Mouse (Mus musculus) thymus, adult 2 months (tissue): ENCODE data around the gene D630039A03Rik. TPM values are rescaled to one million over a fixed set of nuclear protein-coding genes. Genes with fewer than 3 reads are reported as not detected.

Experiments
- DNase-seq: peaks from one replicate; pipeline ENCODE4 v3.0.0; 2021
- H3K27ac ChIP-seq: fragments of 200-500 bp; 2 replicates; pipeline ENCODE4 v1.5.1; 2012; ENCODE audit warnings: low read length, control low read depth; ENCODE audit not compliant: control insufficient read depth, insufficient read depth
- H3K27me3 ChIP-seq: fragments of 200-500 bp; 2 replicates; pipeline ENCODE4 v1.6.1; 2012; ENCODE audit warnings: mild to moderate bottlenecking, low read length, moderate library complexity, mixed read lengths; ENCODE audit not compliant: control insufficient read depth, insufficient read depth
- H3K36me3 ChIP-seq: fragments of 200-500 bp; 2 replicates; pipeline ENCODE4 v1.6.1; 2012; ENCODE audit warnings: mild to moderate bottlenecking, low read length, moderate library complexity; ENCODE audit not compliant: control insufficient read depth, insufficient read depth
- H3K4me1 ChIP-seq: fragments of 200-500 bp; replicated peaks from 2 replicates; pipeline ENCODE4 v1.6.1; 2012; ENCODE audit warnings: low read length; ENCODE audit not compliant: control insufficient read depth, insufficient read depth
- H3K4me3 ChIP-seq: fragments of 200-500 bp; 2 replicates; pipeline ENCODE4 v1.5.1; 2012; ENCODE audit warnings: mild to moderate bottlenecking, low read length, control low read depth, moderate library complexity; ENCODE audit not compliant: control insufficient read depth, insufficient read depth
- CTCF ChIP-seq: fragments of 200-500 bp; IDR thresholded peaks from 2 replicates; pipeline ENCODE4 v1.5.1; 2012; ENCODE audit warnings: mild to moderate bottlenecking, control low read depth, low read length, moderate library complexity, borderline replicate concordance; ENCODE audit not compliant: control insufficient read depth, poor library complexity, insufficient read depth; ENCODE audit errors: extremely low read depth
- POLR2A ChIP-seq: fragments of 200-500 bp; IDR thresholded peaks from 2 replicates; pipeline ENCODE4 v1.6.1; 2012; ENCODE audit warnings: mild to moderate bottlenecking, low read length, control low read depth, moderate library complexity; ENCODE audit not compliant: control insufficient read depth, poor library complexity, insufficient read depth; ENCODE audit errors: extremely low read depth
- WGBS: fragments of 180-500 bp; shearing (Covaris S2); methylation state at CpG from one replicate; pipeline ENCODE4 v1.1.7; 2018; 5-methylcytosine and 5-hydroxymethylcytosine counted together
- polyA plus RNA-seq: library from polyadenylated mRNA; depleted of rRNA; stranded (reverse); fragments of >200 nt; gene quantifications from 2 replicates; pipeline ENCODE4 v1.2.3, GENCODE M21; 2012

Gene D630039A03Rik
- polyA plus RNA-seq, 1 experiment: 0.26 TPM

DNA sequence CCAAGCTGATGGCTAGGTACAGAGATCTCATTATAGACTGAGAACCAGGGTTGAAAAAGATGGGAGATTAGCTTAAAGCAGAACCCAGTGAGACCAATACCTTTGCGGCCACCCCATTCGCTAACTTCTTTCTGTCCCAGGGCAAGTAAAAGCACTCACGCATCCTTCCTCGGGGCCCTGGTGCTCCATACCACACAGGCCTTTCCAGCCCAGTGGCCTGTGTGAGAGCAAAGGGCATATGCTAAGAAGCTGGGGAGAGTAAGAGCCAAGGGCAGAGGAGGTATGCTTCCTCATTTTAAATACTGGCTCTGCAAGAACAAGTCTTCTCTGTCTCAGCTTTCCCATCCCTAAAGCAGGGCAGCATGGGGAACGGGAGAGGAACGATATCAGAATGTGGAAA lies 33.8 kb upstream of the D630039A03Rik start:
- H3K27me3 ChIP-seq: no peaks in the 10 kb centered on the region

DNA sequence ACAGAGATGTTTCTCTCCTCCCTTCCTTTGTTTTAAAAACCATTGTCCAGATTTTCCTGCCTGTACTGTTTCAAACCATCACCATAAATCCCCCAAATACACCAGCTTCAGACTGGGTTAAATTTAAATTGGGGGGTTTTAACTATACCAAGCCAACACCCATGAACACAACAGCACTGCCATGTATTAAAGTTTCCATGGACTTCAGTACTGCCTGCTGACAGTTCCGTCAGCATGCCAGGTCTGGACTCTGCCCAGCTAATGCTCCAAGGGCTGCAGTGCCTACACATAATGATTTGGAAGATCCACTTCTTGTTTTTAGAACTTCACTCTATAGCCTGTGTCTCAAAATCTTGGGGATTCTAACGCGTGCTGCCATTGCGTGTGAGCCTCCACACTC lies 31.4 kb upstream of the D630039A03Rik start:
- TF ChIP-seq POLR2A (no peak), CTCF (no peak)
- Histone ChIP-seq H3K27me3 (no peaks in the 10 kb centered on the region), H3K4me1 (no peaks in the 10 kb centered on the region), H3K36me3 (peaks cover 72% of the 10 kb centered on the region), H3K27ac (no peak overlapping the region), H3K4me3 (no peak overlapping the region)
- 98% methylated on average over 4 of the region's 4 CpGs for WGBS
- DNase-seq: no peak

More for the DNA sequence above, 33.8 kb upstream of the D630039A03Rik start:
- TF ChIP-seq CTCF (no peak), POLR2A (no peak)
- Histone ChIP-seq H3K27ac (no peak overlapping the region), H3K4me3 (no peak overlapping the region), H3K4me1 (peaks cover under 1% of the 10 kb centered on the region), H3K36me3 (peaks cover 55% of the 10 kb centered on the region)
- WGBS: 93% methylated on average over 6 of the region's 6 CpGs
- no peak for DNase-seq

DNA sequence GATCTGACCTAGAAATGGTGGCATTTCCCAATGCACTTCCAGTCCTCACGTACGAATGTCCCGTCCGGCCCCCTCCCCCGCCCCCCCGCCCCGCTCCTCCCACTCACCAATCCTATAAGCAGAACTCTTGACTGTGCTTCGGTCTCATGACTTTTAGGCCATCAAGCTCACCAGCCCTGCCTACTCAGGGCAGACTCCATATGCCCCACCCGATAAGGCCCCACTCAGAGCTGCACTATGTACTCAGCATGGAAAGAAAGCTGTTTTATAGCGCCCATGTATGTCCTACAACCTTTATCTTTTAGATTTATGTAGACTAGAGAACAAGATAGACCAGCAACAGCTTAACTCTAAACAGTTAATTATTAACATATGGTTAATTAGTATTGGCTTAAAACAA lies 30.9 kb upstream of the D630039A03Rik start:
- Histone ChIP-seq H3K4me1 (no peaks in the 10 kb centered on the region), H3K4me3 (no peak overlapping the region), H3K27me3 (no peaks in the 10 kb centered on the region), H3K36me3 (peaks cover 72% of the 10 kb centered on the region), H3K27ac (no peak overlapping the region)
- WGBS: 91% methylated on average over 10 of the region's 10 CpGs
- TF ChIP-seq POLR2A: no peak
- no peak for TF ChIP-seq CTCF
- DNase-seq: no peak

DNA sequence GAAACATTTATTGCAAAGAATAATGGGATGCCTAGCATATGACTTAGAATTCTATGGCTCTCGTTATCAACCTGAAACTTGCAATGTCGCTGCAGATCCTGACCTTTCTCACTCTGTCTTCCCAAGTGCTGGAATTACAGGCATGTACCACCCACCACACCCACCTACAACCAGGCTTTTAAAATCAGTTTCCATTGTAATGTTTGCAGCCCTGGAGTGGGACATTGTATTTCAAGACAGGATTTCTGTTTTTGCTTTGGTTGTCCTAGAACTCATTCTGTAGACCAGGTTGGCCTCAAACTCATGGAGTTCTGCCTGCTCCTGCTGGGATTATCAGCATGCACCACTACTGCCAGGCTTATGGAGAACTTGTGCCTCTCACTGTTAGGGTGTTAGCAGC lies 26.8 kb upstream of the D630039A03Rik start:
- peaks cover 33% of the 10 kb centered on the region for H3K36me3 ChIP-seq
- no peak for DNase-seq
- TF ChIP-seq POLR2A: no peak
- TF ChIP-seq CTCF: no peak
- no peaks in the 10 kb centered on the region for H3K4me1 ChIP-seq
- no peak overlapping the region for H3K27ac ChIP-seq
- H3K4me3 ChIP-seq: no peak overlapping the region
- WGBS: 92% methylated on average over 2 of the region's 2 CpGs
- no peaks in the 10 kb centered on the region for H3K27me3 ChIP-seq

DNA sequence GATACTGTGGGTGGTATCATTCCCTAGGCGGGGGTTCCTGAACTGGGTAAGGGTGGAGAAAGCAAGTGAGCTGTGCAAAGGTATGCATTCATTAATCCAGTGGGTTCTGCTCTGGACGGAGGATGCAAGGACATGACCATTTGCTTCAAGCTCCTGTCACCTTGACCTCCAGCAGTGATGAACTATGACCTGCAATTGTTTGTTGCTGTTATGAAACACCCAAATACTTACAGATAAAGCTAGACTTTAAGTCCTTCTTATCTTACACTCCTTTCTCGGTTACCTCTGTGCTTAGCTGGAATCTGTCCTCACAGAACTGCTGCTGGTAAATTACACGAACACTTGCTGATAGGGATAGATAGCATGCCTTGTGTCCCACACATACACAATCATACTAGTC lies 24.5 kb upstream of the D630039A03Rik start:
- Histone ChIP-seq H3K36me3 (peaks cover 25% of the 10 kb centered on the region), H3K4me3 (no peak overlapping the region), H3K27ac (no peak overlapping the region), H3K27me3 (no peaks in the 10 kb centered on the region), H3K4me1 (no peaks in the 10 kb centered on the region)
- WGBS: 97% methylated on average over 4 of the region's 4 CpGs
- no peak for DNase-seq
- TF ChIP-seq POLR2A: no peak
- no peak for TF ChIP-seq CTCF

DNA sequence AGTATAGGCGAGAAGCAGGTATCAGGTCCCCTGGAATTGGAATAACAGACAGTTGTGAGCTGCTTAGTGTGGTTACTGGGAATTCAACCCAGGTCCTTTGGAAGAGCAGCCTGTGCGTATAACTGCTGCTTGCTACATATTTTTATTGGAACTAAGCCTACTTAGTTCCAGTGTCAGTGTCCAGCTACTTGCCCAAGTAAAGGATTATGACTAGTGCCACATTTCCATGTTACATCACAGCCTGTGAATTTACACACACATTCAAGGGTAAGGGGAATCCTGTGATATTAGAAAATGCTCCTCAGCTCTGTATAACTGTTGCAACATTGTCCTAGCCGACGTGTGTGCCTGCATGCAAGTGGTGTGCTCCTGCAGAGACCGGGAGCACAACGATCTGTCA lies 21.2 kb upstream of the D630039A03Rik start:
- H3K4me1 ChIP-seq: no peaks in the 10 kb centered on the region
- no peaks in the 10 kb centered on the region for H3K27me3 ChIP-seq
- 94% methylated on average over 6 of the region's 6 CpGs for WGBS
- no peaks in the 10 kb centered on the region for H3K36me3 ChIP-seq
- TF ChIP-seq POLR2A (no peak), CTCF (no peak)
- H3K27ac ChIP-seq: no peak overlapping the region
- no peak for DNase-seq
- no peak overlapping the region for H3K4me3 ChIP-seq

DNA sequence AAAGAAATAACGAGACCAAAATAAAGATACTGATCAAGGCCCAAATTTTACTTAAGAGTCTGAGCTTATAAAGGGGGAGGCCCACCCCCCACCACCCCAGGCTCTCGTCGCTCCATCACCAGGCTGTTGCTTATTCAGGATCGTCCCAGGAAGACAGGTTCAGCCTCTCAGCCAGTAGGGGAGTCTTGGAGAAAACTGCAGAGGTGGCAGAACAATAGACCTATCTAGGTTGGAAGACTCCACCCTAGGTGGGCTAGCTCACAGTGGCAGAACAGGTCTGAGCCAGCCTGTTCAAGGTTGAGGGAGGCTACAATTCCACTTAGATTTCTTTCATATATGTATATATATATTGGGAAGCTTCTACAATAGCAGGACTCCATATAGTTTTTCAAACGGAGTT lies 18.1 kb upstream of the D630039A03Rik start:
- no peak for DNase-seq
- Histone ChIP-seq H3K4me1 (no peaks in the 10 kb centered on the region), H3K4me3 (no peak overlapping the region), H3K36me3 (no peaks in the 10 kb centered on the region), H3K27me3 (no peaks in the 10 kb centered on the region), H3K27ac (no peak overlapping the region)
- WGBS: 87% methylated on average over 5 of the region's 5 CpGs
- no peak for TF ChIP-seq POLR2A
- no peak for TF ChIP-seq CTCF
